Mouse (Mus musculus): ENCODE data around the gene Cd151. TPM values are rescaled to one million over a fixed set of nuclear protein-coding genes. Genes with fewer than 3 reads are reported as not detected.

Cd151 gene
- polyA plus RNA-seq, 1 experiment = 414 TPM

DNA sequence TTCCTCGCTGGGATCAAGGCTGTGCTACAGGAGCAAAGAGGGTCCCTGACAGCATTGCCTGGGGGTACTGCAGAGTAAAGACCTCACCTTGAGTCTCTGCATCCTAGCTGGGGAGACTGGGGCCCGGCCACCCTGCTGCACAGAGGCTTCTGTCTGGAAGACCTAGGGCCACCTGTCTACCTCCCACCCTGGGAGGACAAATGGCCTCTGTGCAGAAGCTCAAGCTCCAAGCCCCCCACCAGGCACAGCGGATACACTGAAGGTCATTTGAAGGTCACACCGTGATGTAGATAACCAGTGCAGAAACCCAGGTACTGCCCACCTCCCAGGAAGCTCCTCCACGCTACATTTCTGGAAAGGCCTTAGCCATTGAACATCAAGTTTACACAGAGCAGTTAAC, 38.5 kb upstream of the Cd151 start:
- H3K36me3 ChIP-seq (ENCODE audit: control insufficient read depth, insufficient read depth, low read length) = peaks cover 34% of the 10 kb centered on the region
- H3K27me3 ChIP-seq (ENCODE audit: control insufficient read depth, insufficient read depth, low read length) = no peaks in the 10 kb centered on the region
- 66% methylated on average over 5 of the region's 5 CpGs for WGBS
- no peak overlapping the region for H3K27ac ChIP-seq (ENCODE audit: insufficient read depth, low read depth, low read length)
- H3K4me1 ChIP-seq (ENCODE audit: control insufficient read depth, insufficient read depth, insufficient read length, low read length) = peaks cover 11% of the 10 kb centered on the region
- no peak overlapping the region for H3K4me3 ChIP-seq (ENCODE audit: low read depth, low read length)
- TF ChIP-seq CTCF (IDR thresholded peaks at IDR 0.05; ENCODE audit: extremely low read depth, insufficient read length, insufficient replicate concordance, low read depth, low read length) (no peak), POLR2A (IDR thresholded peaks at IDR 0.05; ENCODE audit: low read depth, low read length) (no peak)

DNA sequence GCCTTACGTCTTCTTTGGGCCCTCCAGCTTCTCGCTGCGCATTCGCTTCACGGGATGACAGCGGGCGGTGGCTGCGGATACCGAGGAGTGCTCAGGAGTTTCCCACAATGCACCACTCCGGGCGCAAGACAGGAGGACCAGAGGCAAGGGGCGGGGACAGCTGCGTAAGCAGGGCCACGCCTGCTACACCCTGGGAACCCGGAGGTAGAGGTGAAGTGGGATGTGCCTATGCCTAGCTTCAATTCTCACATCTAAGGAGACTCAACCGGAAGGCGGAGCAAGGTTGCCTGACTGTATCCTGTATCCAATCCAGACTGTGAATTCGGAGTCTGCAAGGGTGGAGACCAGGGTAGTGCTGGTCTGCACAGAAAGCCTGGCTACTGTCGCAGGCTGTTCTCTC, 37.9 kb upstream of the Cd151 start, which contains the start of gene Cend1:
Gene Cend1 (minus strand): TSS at position 182 of the 400 bp plus-strand sequence.
- Histone ChIP-seq H3K27me3 (ENCODE audit: control insufficient read depth, insufficient read depth, low read length) (no peaks in the 10 kb centered on the region), H3K36me3 (ENCODE audit: control insufficient read depth, insufficient read depth, low read length) (peaks cover 38% of the 10 kb centered on the region), H3K27ac (ENCODE audit: insufficient read depth, low read depth, low read length) (no peak within 1 kb of the TSS), H3K4me3 (ENCODE audit: low read depth, low read length) (no peak within 1 kb of the TSS), H3K4me1 (ENCODE audit: control insufficient read depth, insufficient read depth, insufficient read length, low read length) (peaks cover 16% of the 10 kb centered on the region)
- 27% methylated on average over 19 of the region's 19 CpGs for WGBS
- TF ChIP-seq CTCF (IDR thresholded peaks at IDR 0.05; ENCODE audit: extremely low read depth, insufficient read length, insufficient replicate concordance, low read depth, low read length) (no peak), POLR2A (IDR thresholded peaks at IDR 0.05; ENCODE audit: low read depth, low read length) (no peak)

- Histone ChIP-seq H3K36me3 (ENCODE audit: control insufficient read depth, insufficient read depth, low read length) (peaks cover 38% of the 10 kb centered on the region), H3K27ac (ENCODE audit: insufficient read depth, low read depth, low read length) (no peak overlapping the region), H3K27me3 (ENCODE audit: control insufficient read depth, insufficient read depth, low read length) (no peaks in the 10 kb centered on the region), H3K4me3 (ENCODE audit: low read depth, low read length) (no peak overlapping the region), H3K4me1 (ENCODE audit: control insufficient read depth, insufficient read depth, insufficient read length, low read length) (peaks cover 23% of the 10 kb centered on the region)
- TF ChIP-seq POLR2A (IDR thresholded peaks at IDR 0.05; ENCODE audit: low read depth, low read length) (no peak), CTCF (IDR thresholded peaks at IDR 0.05; ENCODE audit: extremely low read depth, insufficient read length, insufficient replicate concordance, low read depth, low read length) (no peak)
- WGBS = 78% methylated on average over 9 of the region's 9 CpGs
Measured at GRCm38 (mm10) chr7:141429840-141430584, 37.2 kb upstream of the Cd151 start.

GRCm38 (mm10) chr7:141430585-141431240, 36.5 kb upstream of the Cd151 start:
- Histone ChIP-seq H3K4me1 (ENCODE audit: control insufficient read depth, insufficient read depth, insufficient read length, low read length) (peaks cover 27% of the 10 kb centered on the region), H3K27me3 (ENCODE audit: control insufficient read depth, insufficient read depth, low read length) (no peaks in the 10 kb centered on the region), H3K27ac (ENCODE audit: insufficient read depth, low read depth, low read length) (no peak overlapping the region), H3K4me3 (ENCODE audit: low read depth, low read length) (no peak overlapping the region), H3K36me3 (ENCODE audit: control insufficient read depth, insufficient read depth, low read length) (peaks cover 38% of the 10 kb centered on the region)
- TF ChIP-seq POLR2A (IDR thresholded peaks at IDR 0.05; ENCODE audit: low read depth, low read length) = no peak
- no peak for TF ChIP-seq CTCF (IDR thresholded peaks at IDR 0.05; ENCODE audit: extremely low read depth, insufficient read length, insufficient replicate concordance, low read depth, low read length)
- 95% methylated on average over 9 of the region's 9 CpGs for WGBS

DNA sequence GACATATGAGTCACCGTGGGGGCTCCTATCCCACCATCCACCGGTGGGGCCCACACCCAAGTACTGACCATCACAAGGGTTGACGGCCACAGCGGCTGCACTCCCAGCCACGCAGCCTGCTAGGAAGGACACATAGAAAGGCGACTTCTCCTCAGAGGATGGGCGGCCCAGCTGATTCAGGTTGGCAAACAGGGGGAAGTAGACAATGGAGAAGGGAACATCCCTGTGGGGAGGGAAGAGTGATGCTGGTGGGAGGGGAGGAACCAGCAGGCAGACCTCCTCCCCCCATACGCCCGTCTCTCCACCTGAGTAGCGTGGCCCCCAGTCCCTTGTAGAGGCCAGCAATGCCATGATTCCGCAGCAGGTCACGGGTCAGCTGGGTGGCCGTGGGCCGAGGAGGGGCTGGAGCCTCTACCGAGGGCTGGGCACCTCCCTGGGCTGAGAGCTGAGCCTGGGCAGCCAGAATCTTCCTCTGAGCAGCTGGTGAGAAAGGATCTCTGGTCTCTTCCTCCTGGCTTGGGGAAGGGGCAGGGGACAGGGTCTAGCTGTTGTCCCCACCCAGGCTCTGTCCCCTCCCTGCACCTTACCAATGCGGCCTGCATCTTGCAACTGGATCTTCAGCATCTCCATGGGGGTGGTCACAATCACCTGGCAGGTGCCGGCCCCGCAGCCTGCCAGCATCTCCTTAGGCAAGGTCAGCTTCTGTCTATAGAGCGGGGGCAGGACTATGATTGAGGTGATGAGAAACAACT, 35.6 kb upstream of the Cd151 start:
- Histone ChIP-seq H3K4me1 (ENCODE audit: control insufficient read depth, insufficient read depth, insufficient read length, low read length) (peaks cover 35% of the 10 kb centered on the region), H3K27ac (ENCODE audit: insufficient read depth, low read depth, low read length) (no peak overlapping the region), H3K36me3 (ENCODE audit: control insufficient read depth, insufficient read depth, low read length) (peaks cover 38% of the 10 kb centered on the region), H3K27me3 (ENCODE audit: control insufficient read depth, insufficient read depth, low read length) (no peaks in the 10 kb centered on the region), H3K4me3 (ENCODE audit: low read depth, low read length) (no peak overlapping the region)
- 94% methylated on average over 19 of the region's 19 CpGs for WGBS
- TF ChIP-seq POLR2A (IDR thresholded peaks at IDR 0.05; ENCODE audit: low read depth, low read length) = no peak
- no peak for TF ChIP-seq CTCF (IDR thresholded peaks at IDR 0.05; ENCODE audit: extremely low read depth, insufficient read length, insufficient replicate concordance, low read depth, low read length)

GRCm38 (mm10) chr7:141432186-141432611, 35.0 kb upstream of the Cd151 start:
- 85% methylated on average over 8 of the region's 8 CpGs for WGBS
- Histone ChIP-seq H3K4me3 (ENCODE audit: low read depth, low read length) (no peak overlapping the region), H3K27me3 (ENCODE audit: control insufficient read depth, insufficient read depth, low read length) (no peaks in the 10 kb centered on the region), H3K36me3 (ENCODE audit: control insufficient read depth, insufficient read depth, low read length) (peaks cover 38% of the 10 kb centered on the region), H3K4me1 (ENCODE audit: control insufficient read depth, insufficient read depth, insufficient read length, low read length) (peaks cover 34% of the 10 kb centered on the region), H3K27ac (ENCODE audit: insufficient read depth, low read depth, low read length) (no peak overlapping the region)
- no peak for TF ChIP-seq POLR2A (IDR thresholded peaks at IDR 0.05; ENCODE audit: low read depth, low read length)
- no peak for TF ChIP-seq CTCF (IDR thresholded peaks at IDR 0.05; ENCODE audit: extremely low read depth, insufficient read length, insufficient replicate concordance, low read depth, low read length)

All from small intestine, adult 2 months (tissue).